ENCODE assay signal across 9 mouse cellular contexts in the genomic region with DNA sequence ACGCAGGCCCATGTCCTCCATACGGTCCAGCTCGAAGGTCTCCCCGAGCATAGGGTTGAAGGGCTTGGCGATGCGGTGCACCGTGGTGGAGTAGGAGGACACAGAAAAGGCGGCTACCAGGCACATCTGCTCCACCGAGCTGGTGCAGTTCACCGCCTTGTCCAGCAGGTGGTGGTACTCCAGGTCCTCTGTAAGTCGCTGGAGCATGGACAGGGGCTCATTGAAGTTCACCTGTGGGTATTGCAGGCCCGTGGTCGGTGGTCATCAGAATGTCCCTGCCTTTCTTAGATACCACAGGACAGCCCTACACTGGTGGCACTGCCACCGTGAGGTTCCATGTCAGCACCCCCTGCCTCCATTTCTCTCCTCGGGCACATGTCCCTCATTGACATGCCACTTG.
DNase-seq lines count a peak whose midpoint lies in the region; ATAC-seq and TF ChIP-seq lines count a peak whose summit lies in the region.
"Had no signal": no experiment of that assay in that cellular context is flagged by ENCODE, and none has a peak within 500 bp of the region (broad histone marks: within the 10 kb centered on the region; RNA-seq: fewer than 3 reads in every experiment).

No protein-coding gene starts in this region.

- H3K4me1 ChIP-seq in embryonic facial prominence, embryonic 13.5 days = peaks cover 7% of the 10 kb centered on the region; the same call in 1 of the 2 replicates
- H3K4me1 ChIP-seq in midbrain, embryonic 16.5 days (ENCODE audit: control insufficient read depth, insufficient read depth, low read length) = no peaks in the 10 kb centered on the region
- H3K4me1 ChIP-seq in stomach, postnatal 0 days (replicated peaks; ENCODE audit: control insufficient read depth, insufficient read depth) = no peaks in the 10 kb centered on the region

- 42% methylated on average over 15 of the region's 15 CpGs for WGBS in embryonic facial prominence, embryonic 13.5 days
- 39% methylated on average over 15 of the region's 15 CpGs for WGBS in midbrain, embryonic 16.5 days
- WGBS in stomach, postnatal 0 days = 34% methylated on average over 15 of the region's 15 CpGs

- H3K27me3 ChIP-seq in embryonic facial prominence, embryonic 13.5 days = no peaks in the 10 kb centered on the region
- no peaks in the 10 kb centered on the region for H3K27me3 ChIP-seq in midbrain, embryonic 16.5 days (ENCODE audit: control insufficient read depth, insufficient read depth, low read depth, low read length)
- no peaks in the 10 kb centered on the region for H3K27me3 ChIP-seq in stomach, postnatal 0 days (ENCODE audit: control insufficient read depth, insufficient read depth, low read length)

- 0 out of 2 replicates have a peak overlapping the region, but pooled peaks have one; percentile 32 for H3K9ac ChIP-seq in embryonic facial prominence, embryonic 13.5 days
- H3K9ac ChIP-seq in midbrain, embryonic 16.5 days (ENCODE audit: low read depth, low read length) = no peak overlapping the region
- H3K9ac ChIP-seq in stomach, postnatal 0 days (ENCODE audit: low read length) = no peak overlapping the region

- H3K4me3 ChIP-seq in embryonic facial prominence, embryonic 13.5 days = no peak overlapping the region
- no peak overlapping the region for H3K4me3 ChIP-seq in midbrain, embryonic 16.5 days (ENCODE audit: low read depth, low read length)
- no peak overlapping the region for H3K4me3 ChIP-seq in stomach, postnatal 0 days (ENCODE audit: low read depth, low read length)

- no peaks in the 10 kb centered on the region for H3K9me3 ChIP-seq in embryonic facial prominence, embryonic 13.5 days
- no peaks in the 10 kb centered on the region for H3K9me3 ChIP-seq in midbrain, embryonic 16.5 days (replicated peaks; ENCODE audit: control insufficient read depth, low read length, poor library complexity, severe bottlenecking)
- no peaks in the 10 kb centered on the region for H3K9me3 ChIP-seq in stomach, postnatal 0 days (ENCODE audit: control insufficient read depth, low read length)

- peak; percentile 87 for TF ChIP-seq CTCF in stomach, postnatal 0 days (IDR thresholded peaks at IDR 0.05; ENCODE audit: low read depth)

- no peak; the same call in 1 of the 2 replicates for ATAC-seq in embryonic facial prominence, embryonic 13.5 days (ENCODE audit: insufficient number of reproducible peaks, insufficient read depth, low FRiP score, low TSS enrichment, low read depth)
- peak; percentile 56; the same call in 1 of the 2 replicates for ATAC-seq in midbrain, embryonic 16.5 days
- ATAC-seq in stomach, postnatal 0 days (ENCODE audit: low FRiP score, low TSS enrichment) = peak; percentile 51; the same call in 1 of the 2 replicates

- TF ChIP-seq EP300 in stomach, postnatal 0 days (optimal IDR thresholded peaks at IDR 0.05) = no peak

- no peak overlapping the region for H3K4me2 ChIP-seq in embryonic facial prominence, embryonic 13.5 days
- no peak overlapping the region for H3K4me2 ChIP-seq in midbrain, embryonic 16.5 days (ENCODE audit: low read length)
- H3K4me2 ChIP-seq in stomach, postnatal 0 days (replicated peaks; ENCODE audit: low read depth) = no peak overlapping the region

- H3K36me3 ChIP-seq in embryonic facial prominence, embryonic 13.5 days = no peaks in the 10 kb centered on the region
- peaks cover 9% of the 10 kb centered on the region; the same call in 1 of the 2 replicates for H3K36me3 ChIP-seq in midbrain, embryonic 16.5 days (ENCODE audit: control insufficient read depth, insufficient read depth, low read length)
- no peaks in the 10 kb centered on the region for H3K36me3 ChIP-seq in stomach, postnatal 0 days (ENCODE audit: control insufficient read depth, insufficient read depth, low read length)

- DNase-seq in heart, adult 9 months (ENCODE audit: low spot score in 2 of 2) = peak; percentile 7 to 26
- no peak for DNase-seq in heart, adult 11 months
- DNase-seq in adrenal gland, postnatal 36 days = peak; percentile 67 to 76
- DNase-seq in induced T-regulatory cell, adult 2 months (ENCODE audit: low read depth) = peak; percentile 57
- DNase-seq in left cerebral cortex, postnatal 14 days (ENCODE audit: low spot score in 2 of 2) = peak; percentile 70 to 79
- peak; percentile 67 for DNase-seq in stomach, postnatal 0 days (ENCODE audit: low spot score)

- intact Hi-C loops in left cerebral cortex, postnatal 14 days (cut with DNase I) = loop anchor here (5.0 kb wide), 1 partner anchor 73 kb away; no protein-coding TSS in a partner anchor

- no peak overlapping the region for H3K27ac ChIP-seq in embryonic facial prominence, embryonic 13.5 days
- H3K27ac ChIP-seq in midbrain, embryonic 16.5 days (ENCODE audit: low read length) = no peak overlapping the region
- no peak overlapping the region for H3K27ac ChIP-seq in stomach, postnatal 0 days (replicated peaks)
- H3K27ac ChIP-seq: macrophage had no signal
